Mouse (Mus musculus) megakaryocyte, embryonic 14.5 days (primary cell): ENCODE results near the gene Pkp2. TPM values are rescaled to one million over a fixed set of nuclear protein-coding genes. Genes with fewer than 3 reads are reported as not detected.

Experiments used
- H3K27me3 ChIP-seq: replicated peaks from 2 replicates; pipeline ENCODE3; 2012; ENCODE audit warnings: inconsistent platforms
- H3K36me3 ChIP-seq: replicated peaks from 2 replicates; pipeline ENCODE3; 2012; ENCODE audit warnings: low read length, inconsistent platforms, mixed read lengths
- H3K4me1 ChIP-seq: 2 replicates; pipeline ENCODE4 v1.6.1; 2012; ENCODE audit warnings: inconsistent platforms
- H3K4me3 ChIP-seq: replicated peaks from 2 replicates; pipeline ENCODE3; 2012; ENCODE audit warnings: moderate library complexity, mild to moderate bottlenecking, inconsistent platforms
- H3K9me3 ChIP-seq: 2 replicates; pipeline ENCODE4 v1.6.1; 2012; ENCODE audit warnings: inconsistent platforms
- FLI1 ChIP-seq: IDR thresholded peaks from 2 replicates; pipeline ENCODE4 v1.6.1; 2012; ENCODE audit warnings: low read length, inconsistent platforms, mixed read lengths
- GATA1 ChIP-seq: IDR thresholded peaks from 3 replicates; pipeline ENCODE4 v1.6.1; 2012; ENCODE audit warnings: mixed read lengths, low read length, inconsistent platforms, borderline replicate concordance
- polyA plus RNA-seq: library from polyadenylated mRNA; stranded (reverse); fragments of >175 nt; gene quantifications from 2 replicates; pipeline ENCODE4 v1.2.3, GENCODE M21; 2012; ENCODE audit warnings: low replicate concordance; ENCODE audit not compliant: insufficient read depth

Gene Pkp2
- polyA plus RNA-seq, 1 experiment, result 0.26 TPM

GRCm38 (mm10) chr16:16255874-16256273 lies 42.8 kb downstream of the Pkp2 start:
- peaks cover 32% of the 10 kb centered on the region for H3K4me1 ChIP-seq
- H3K4me3 ChIP-seq, result peak overlapping the region; percentile 28
- TF ChIP-seq GATA1, result no peak
- no peak for TF ChIP-seq FLI1
- no peaks in the 10 kb centered on the region for H3K9me3 ChIP-seq
- H3K36me3 ChIP-seq, result no peaks in the 10 kb centered on the region
- peaks cover 2% of the 10 kb centered on the region for H3K27me3 ChIP-seq

- Histone ChIP-seq H3K36me3 (no peaks in the 10 kb centered on the region), H3K9me3 (no peaks in the 10 kb centered on the region), H3K4me1 (peaks cover 34% of the 10 kb centered on the region), H3K4me3 (no peak overlapping the region), H3K27me3 (peaks cover 2% of the 10 kb centered on the region)
- TF ChIP-seq FLI1 (no peak), GATA1 (no peak)
Measured at GRCm38 (mm10) chr16:16256672-16257071, 43.6 kb downstream of the Pkp2 start.

GRCm38 (mm10) chr16:16260882-16261281 lies 47.8 kb downstream of the Pkp2 start:
- Histone ChIP-seq H3K4me3 (peak overlapping the region; percentile 15), H3K36me3 (no peaks in the 10 kb centered on the region), H3K27me3 (no peaks in the 10 kb centered on the region), H3K4me1 (peaks cover 21% of the 10 kb centered on the region), H3K9me3 (no peaks in the 10 kb centered on the region)
- no peak for TF ChIP-seq GATA1
- no peak for TF ChIP-seq FLI1

- H3K27me3 ChIP-seq, result no peaks in the 10 kb centered on the region
- H3K36me3 ChIP-seq, result no peaks in the 10 kb centered on the region
- TF ChIP-seq GATA1 (no peak), FLI1 (no peak)
- H3K4me1 ChIP-seq, result peaks cover 16% of the 10 kb centered on the region
- no peak overlapping the region for H3K4me3 ChIP-seq
- H3K9me3 ChIP-seq, result no peaks in the 10 kb centered on the region
Measured at GRCm38 (mm10) chr16:16261481-16261880, 48.4 kb downstream of the Pkp2 start.

- TF ChIP-seq FLI1 (no peak), GATA1 (no peak)
- Histone ChIP-seq H3K4me3 (no peak overlapping the region), H3K36me3 (no peaks in the 10 kb centered on the region), H3K27me3 (no peaks in the 10 kb centered on the region), H3K9me3 (no peaks in the 10 kb centered on the region), H3K4me1 (peaks cover 12% of the 10 kb centered on the region)
Measured at GRCm38 (mm10) chr16:16262436-16262835, 49.3 kb downstream of the Pkp2 start.

- no peak overlapping the region for H3K4me3 ChIP-seq
- 0 out of 2 replicates have a peak, but pooled peaks cover 3% of the 10 kb centered on the region for H3K4me1 ChIP-seq
- no peaks in the 10 kb centered on the region for H3K9me3 ChIP-seq
- TF ChIP-seq FLI1 (no peak), GATA1 (no peak)
- peaks cover 5% of the 10 kb centered on the region for H3K27me3 ChIP-seq
- H3K36me3 ChIP-seq, result no peaks in the 10 kb centered on the region
Measured at GRCm38 (mm10) chr16:16272978-16273377, 59.9 kb downstream of the Pkp2 start.

GRCm38 (mm10) chr16:16273752-16274151 lies 60.6 kb downstream of the Pkp2 start:
- no peak for TF ChIP-seq FLI1
- TF ChIP-seq GATA1, result no peak
- H3K36me3 ChIP-seq, result no peaks in the 10 kb centered on the region
- H3K27me3 ChIP-seq, result peaks cover 7% of the 10 kb centered on the region
- H3K4me3 ChIP-seq, result no peak overlapping the region
- H3K4me1 ChIP-seq, result 0 out of 2 replicates have a peak, but pooled peaks cover 3% of the 10 kb centered on the region
- no peaks in the 10 kb centered on the region for H3K9me3 ChIP-seq

- Histone ChIP-seq H3K36me3 (peaks cover 19% of the 10 kb centered on the region), H3K4me1 (peaks cover 21% of the 10 kb centered on the region), H3K9me3 (no peaks in the 10 kb centered on the region), H3K27me3 (no peaks in the 10 kb centered on the region), H3K4me3 (peak within 1 kb of the TSS; percentile 97)
- no peak for TF ChIP-seq GATA1
- TF ChIP-seq FLI1, result no peak
Measured at GRCm38 (mm10) chr16:16302369-16303137, 89.4 kb downstream of the Pkp2 start, which contains the start of gene Yars2. Gene Yars2 (plus strand): TSS chr16:16302965.

- no peaks in the 10 kb centered on the region for H3K9me3 ChIP-seq
- peaks cover 26% of the 10 kb centered on the region for H3K36me3 ChIP-seq
Measured at GRCm38 (mm10) chr16:16303138-16303827, 90.2 kb downstream of the Pkp2 start.

GRCm38 (mm10) chr16:16303888-16304287 lies 90.8 kb downstream of the Pkp2 start:
- H3K4me3 ChIP-seq, result peak overlapping the region; percentile 97
- H3K36me3 ChIP-seq, result peaks cover 29% of the 10 kb centered on the region
- peaks cover 21% of the 10 kb centered on the region for H3K4me1 ChIP-seq
- no peaks in the 10 kb centered on the region for H3K9me3 ChIP-seq
- no peak for TF ChIP-seq FLI1
- no peak for TF ChIP-seq GATA1
- no peaks in the 10 kb centered on the region for H3K27me3 ChIP-seq

More at GRCm38 (mm10) chr16:16303138-16303827, 90.2 kb downstream of the Pkp2 start:
- H3K27me3 ChIP-seq, result no peaks in the 10 kb centered on the region
- TF ChIP-seq GATA1 (no peak), FLI1 (no peak)
- peak overlapping the region; percentile 97 for H3K4me3 ChIP-seq
- H3K4me1 ChIP-seq, result peaks cover 21% of the 10 kb centered on the region
